Mouse (Mus musculus) olfactory bulb, adult 2 months (tissue): ENCODE results near the gene Ccm2. TPM values are rescaled to one million over a fixed set of nuclear protein-coding genes. Genes with fewer than 3 reads are reported as not detected.

ENCODE experiments used
- H3K27ac ChIP-seq: fragments of 200-500 bp; 2 replicates; pipeline ENCODE4 v1.5.1; 2012; ENCODE audit warnings: low read depth, low read length; ENCODE audit not compliant: insufficient read depth
- H3K4me1 ChIP-seq: fragments of 200-500 bp; 2 replicates; pipeline ENCODE4 v1.6.1; 2012; ENCODE audit warnings: low read length; ENCODE audit not compliant: control insufficient read depth, insufficient read depth
- H3K4me3 ChIP-seq: fragments of 200-500 bp; 2 replicates; pipeline ENCODE4 v1.5.1; 2012; ENCODE audit warnings: mild to moderate bottlenecking, low read depth, low read length, moderate library complexity; ENCODE audit not compliant: insufficient read depth
- CTCF ChIP-seq: fragments of 200-500 bp; IDR thresholded peaks from 2 replicates; pipeline ENCODE4 v1.5.1; 2012; ENCODE audit warnings: low read depth, mild to moderate bottlenecking, low read length, moderate library complexity; ENCODE audit not compliant: insufficient read depth
- POLR2A ChIP-seq: fragments of 200-500 bp; IDR thresholded peaks from 2 replicates; pipeline ENCODE4 v1.6.1; 2012; ENCODE audit warnings: mild to moderate bottlenecking, low read depth, low read length, moderate library complexity; ENCODE audit not compliant: insufficient read depth
- WGBS: fragments of 180-500 bp; shearing (Covaris S2); methylation state at CpG from one replicate; pipeline ENCODE4 v1.1.7; 2018; 5-methylcytosine and 5-hydroxymethylcytosine counted together
- polyA plus RNA-seq: library from polyadenylated mRNA; stranded (reverse); fragments of >200 nt; gene quantifications from 2 replicates; pipeline ENCODE4 v1.2.4, GENCODE M21; 2012; ENCODE audit warnings: low replicate concordance; ENCODE audit not compliant: missing spikeins, insufficient read depth, insufficient read length

The Ccm2 gene
- polyA plus RNA-seq, 1 experiment, result not detected

DNA sequence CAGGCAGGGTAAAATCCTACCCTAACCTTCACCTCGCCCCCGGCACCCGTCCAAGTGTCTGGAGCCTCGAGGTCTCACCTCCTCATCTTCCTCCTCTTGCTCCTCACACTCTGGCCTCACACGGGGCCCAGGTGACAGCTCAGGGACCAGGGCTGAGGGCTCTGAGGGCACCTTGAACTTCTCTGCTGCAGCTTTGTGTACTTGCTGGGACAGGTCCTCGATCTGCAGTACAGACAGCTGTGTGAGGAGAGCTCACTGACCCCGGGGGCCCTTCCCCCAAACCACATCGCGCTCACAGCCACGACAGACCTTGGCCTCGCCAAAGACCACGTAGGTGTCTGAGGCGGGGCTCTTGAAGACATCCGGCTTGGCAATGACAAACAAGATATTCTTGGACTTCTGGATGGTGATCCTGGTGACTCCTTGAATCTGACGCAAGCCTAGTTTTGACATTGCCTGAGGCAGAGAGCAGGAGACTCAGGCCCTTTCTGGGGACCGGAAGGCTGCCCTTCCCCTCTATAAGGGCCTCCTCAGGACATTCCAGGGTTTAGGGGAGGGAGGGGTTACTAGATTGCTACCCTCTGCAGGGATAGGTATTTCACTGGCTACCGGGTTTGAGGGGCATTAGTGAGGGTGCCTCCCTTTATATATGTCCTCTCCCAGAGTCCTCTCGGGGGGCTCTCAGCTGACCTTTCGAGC, 51.7 kb downstream of the Ccm2 start:
- no peak overlapping the region for H3K27ac ChIP-seq
- H3K4me1 ChIP-seq, result peaks cover 63% of the 10 kb centered on the region
- WGBS, result 58% methylated on average over 19 of the region's 19 CpGs
- H3K4me3 ChIP-seq, result peak overlapping the region; percentile 19; the same call in 1 of the 2 replicates
- TF ChIP-seq POLR2A, result no peak
- no peak for TF ChIP-seq CTCF

DNA sequence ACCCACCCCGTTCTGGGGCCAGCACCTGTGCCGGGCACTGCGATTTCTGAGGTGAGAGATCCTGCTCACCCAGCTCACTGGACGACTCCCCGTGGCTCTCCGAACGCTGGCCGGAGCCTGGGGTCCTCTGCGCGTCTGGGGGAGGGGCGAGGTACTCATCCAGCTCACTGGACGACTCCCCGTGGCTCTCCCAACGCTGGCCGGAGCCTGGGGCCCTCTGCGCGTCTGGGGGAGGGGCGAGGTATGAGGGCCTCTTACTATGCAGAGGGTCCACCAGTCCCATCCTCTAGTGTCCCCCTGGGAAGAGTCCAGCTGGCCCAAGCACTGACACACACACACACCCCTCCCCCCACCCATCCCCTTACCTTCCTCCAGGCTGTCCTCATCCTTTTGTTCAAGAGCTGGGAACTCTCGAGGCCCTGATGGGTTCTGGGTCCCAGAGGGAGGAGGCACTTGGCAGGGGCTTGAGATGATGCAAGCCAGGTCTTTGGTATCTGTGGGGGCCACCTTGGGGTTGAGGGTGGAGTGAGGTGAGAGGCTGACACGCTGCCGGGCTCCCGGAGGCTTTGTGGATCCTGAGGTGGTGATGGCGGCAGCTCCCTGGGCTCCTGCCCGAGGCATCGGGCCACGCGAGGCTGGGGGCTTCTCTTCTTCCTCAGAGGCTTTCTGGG, 52.5 kb downstream of the Ccm2 start:
- peaks cover 62% of the 10 kb centered on the region for H3K4me1 ChIP-seq
- TF ChIP-seq CTCF, result no peak
- TF ChIP-seq POLR2A, result no peak
- 21% methylated on average over 27 of the region's 27 CpGs for WGBS
- 0 out of 2 replicates have a peak overlapping the region, but pooled peaks have one; percentile 7 for H3K27ac ChIP-seq
- H3K4me3 ChIP-seq, result peak overlapping the region; percentile 19

DNA sequence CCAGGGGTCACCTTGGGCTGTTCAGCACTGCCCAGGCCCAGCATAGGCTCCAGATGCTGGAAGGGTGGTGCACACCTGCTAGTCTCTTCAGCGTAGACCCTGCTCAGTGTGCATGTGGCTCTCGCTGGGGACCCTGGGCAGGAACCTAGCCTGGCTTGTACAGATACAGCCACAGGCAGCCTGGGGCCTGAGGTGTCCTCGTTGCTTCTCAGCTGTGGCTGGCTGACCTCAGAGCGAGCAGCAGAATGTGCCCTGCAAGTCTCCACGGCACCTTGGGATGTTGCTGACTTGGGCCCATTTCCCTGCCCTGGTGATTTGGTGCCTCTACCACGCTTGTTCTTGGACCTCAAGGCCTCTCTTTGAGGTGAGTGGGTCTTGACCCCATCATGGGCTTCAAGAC, 53.1 kb downstream of the Ccm2 start:
- Histone ChIP-seq H3K27ac (no peak overlapping the region), H3K4me1 (peaks cover 66% of the 10 kb centered on the region), H3K4me3 (no peak overlapping the region; the same call in 1 of the 2 replicates)
- 80% methylated on average over 6 of the region's 6 CpGs for WGBS
- TF ChIP-seq POLR2A, result no peak
- TF ChIP-seq CTCF, result no peak

DNA sequence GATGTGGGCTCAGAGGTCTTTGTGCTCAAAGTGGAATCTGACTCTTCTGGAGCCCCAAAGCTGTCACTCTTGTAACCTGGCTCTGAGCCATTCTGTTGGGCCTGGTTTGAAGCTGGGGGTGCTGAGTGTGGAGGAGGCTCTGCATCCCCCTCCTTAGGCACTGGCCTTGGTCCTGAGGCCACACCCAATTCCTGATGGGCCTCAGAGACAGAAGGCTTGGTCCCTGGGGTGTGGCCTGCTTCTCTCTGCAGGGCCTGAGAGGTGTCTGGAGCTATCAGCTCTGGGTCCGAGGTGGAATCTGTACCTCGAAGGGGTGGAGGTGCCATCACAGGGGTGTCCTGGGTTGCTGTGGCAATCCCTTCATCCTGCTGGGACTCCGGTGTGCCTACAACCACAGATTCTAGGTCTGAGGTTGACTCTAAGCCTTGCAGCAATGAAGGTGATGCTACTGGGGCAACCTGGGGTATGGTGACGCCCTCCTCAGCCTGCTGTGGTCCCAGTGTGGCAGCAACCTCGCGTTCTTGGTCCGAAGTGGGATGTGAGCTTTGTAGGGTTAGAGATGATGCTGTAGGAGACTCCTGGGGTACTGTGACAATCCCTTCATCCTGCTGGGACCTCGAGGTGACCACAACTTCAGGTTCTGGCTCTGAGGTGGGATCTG, 53.7 kb downstream of the Ccm2 start:
- TF ChIP-seq POLR2A (0 out of 2 replicates have a peak, but pooled peaks have one; percentile 33), CTCF (no peak)
- no peak overlapping the region for H3K4me3 ChIP-seq
- no peak overlapping the region for H3K27ac ChIP-seq
- WGBS, result 87% methylated on average over 8 of the region's 8 CpGs
- H3K4me1 ChIP-seq, result peaks cover 66% of the 10 kb centered on the region

DNA sequence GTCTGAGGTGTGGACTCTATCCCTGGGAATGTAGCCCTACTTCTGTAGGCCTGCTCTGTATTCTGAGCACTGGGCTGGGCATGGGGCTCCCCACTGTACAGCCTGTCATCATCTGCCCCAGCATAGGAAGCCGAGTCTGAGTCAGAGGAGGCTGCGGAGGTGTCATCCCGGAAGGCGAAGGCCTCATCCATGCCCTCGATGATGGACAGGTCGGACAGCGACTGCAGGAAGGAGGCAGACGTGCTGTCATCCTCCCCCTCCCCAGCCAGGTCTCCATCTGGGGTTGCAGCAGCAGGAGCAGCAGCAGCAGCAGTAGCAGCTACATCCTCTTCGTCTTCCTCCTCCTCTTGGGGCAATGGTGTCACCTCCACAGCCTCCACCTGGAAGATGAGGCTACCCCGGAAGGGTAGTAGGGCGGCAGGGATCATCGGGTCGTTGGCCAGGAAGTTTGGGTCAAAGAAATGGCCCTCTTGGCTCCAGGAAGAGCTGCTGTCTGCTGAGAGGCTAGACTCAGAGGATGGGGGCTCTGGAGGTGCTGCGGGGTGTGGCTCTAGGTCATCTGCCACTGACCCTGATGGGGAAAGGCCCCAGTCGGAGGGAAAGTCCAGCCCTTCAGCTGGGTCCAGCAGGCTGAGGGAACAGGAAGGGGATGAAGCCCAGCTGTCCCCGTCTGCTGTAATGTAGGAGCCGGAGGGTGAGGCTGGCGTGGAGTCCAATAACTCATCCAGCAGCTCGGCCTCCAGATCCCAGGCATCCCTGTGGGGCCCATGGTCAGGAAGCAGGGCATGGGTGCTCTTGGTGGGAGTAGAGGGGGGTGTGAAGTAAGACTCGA, 55.2 kb downstream of the Ccm2 start:
- Histone ChIP-seq H3K4me3 (no peak overlapping the region), H3K4me1 (peaks cover 68% of the 10 kb centered on the region), H3K27ac (no peak overlapping the region)
- 78% methylated on average over 20 of the region's 20 CpGs for WGBS
- TF ChIP-seq POLR2A (no peak), CTCF (no peak)

DNA sequence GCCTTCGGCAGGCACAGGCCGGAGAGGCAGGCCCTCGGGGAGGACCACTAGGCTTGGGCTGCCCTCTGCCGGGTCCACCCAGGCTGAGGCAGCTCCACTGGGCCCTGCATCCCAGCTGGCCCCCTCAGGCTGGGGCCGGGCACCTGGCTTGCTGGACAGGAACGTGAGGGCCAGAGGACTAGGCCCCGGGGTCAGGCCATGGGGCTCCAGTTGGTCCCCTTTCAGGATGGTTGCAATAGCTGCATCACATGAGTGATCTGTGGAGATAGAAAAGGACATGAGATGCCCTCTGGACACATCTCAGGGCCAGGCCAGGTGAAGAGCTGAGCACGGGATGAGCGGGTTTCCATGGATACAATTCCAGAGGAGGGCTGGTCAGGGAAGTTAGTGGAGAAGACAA, 56.0 kb downstream of the Ccm2 start:
- Histone ChIP-seq H3K27ac (no peak overlapping the region), H3K4me3 (no peak overlapping the region), H3K4me1 (peaks cover 66% of the 10 kb centered on the region)
- WGBS, result 75% methylated on average over 9 of the region's 9 CpGs
- TF ChIP-seq CTCF (no peak), POLR2A (no peak)

DNA sequence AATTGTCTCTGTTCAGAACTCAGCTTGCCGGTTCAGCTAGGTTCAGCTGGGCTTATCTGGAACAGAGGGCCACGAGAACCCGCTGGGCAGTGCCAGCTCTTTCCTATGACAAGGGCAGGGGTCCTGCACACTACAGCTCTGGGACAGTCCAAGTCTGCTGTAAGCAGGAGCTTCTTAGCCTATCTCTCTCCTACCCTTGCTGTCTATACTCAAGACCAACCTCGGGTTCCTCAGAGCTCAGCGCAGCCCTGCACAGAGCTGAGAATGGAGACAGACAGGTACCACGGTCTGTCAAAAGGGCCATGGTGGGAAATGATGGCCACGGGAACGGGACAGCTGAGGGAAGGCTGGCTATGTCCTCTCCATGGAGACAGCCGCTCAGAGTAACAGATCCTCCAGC, 56.5 kb downstream of the Ccm2 start:
- Histone ChIP-seq H3K27ac (peak overlapping the region; percentile 100; the same call in 1 of the 2 replicates), H3K4me1 (peaks cover 61% of the 10 kb centered on the region), H3K4me3 (peak overlapping the region; percentile 29)
- TF ChIP-seq CTCF (no peak), POLR2A (no peak)
- 57% methylated on average over 9 of the region's 9 CpGs for WGBS

DNA sequence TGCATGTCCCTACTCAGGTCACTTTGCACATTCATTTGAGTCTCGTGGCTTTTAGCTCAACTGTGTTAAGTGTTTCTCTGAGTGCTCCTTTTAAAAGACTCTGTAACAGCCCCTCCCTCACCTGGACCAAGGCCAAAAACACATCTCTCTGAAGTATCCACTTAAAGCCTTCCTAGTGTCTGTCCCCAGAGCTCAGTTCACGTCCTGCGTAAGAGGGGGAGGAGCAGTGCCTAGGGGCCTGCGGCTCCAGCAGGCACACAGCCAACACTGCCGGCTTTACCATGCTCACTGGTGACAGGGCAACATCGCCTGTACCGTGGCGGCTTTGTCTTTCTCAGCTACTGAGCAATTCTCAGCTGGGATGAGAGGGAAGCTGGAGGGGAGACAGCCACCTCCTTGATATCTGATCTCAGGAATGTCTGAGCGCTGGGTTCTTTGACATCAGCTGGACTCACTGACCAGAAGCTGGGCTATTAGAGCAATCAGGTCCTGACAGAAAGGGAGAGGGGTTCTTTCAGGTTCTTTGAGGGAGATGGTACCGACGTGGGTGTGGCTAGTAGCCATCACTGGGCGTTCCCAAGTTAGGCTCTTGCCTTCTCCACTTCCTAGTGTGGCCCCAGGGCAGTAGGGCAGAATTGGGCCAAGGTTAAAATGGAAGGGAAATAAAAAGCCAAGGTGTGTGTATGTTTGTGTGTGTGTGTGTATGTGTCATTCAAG, 57.4 kb downstream of the Ccm2 start:
- WGBS, result 2% methylated on average over 12 of the region's 12 CpGs
- Histone ChIP-seq H3K27ac (peak overlapping the region; percentile 100), H3K4me3 (peak overlapping the region; percentile 89), H3K4me1 (peaks cover 52% of the 10 kb centered on the region)
- TF ChIP-seq POLR2A, result no peak
- no peak for TF ChIP-seq CTCF
